Mouse (Mus musculus): ENCODE data around the gene Cyth1.

Gene Cyth1

DNA sequence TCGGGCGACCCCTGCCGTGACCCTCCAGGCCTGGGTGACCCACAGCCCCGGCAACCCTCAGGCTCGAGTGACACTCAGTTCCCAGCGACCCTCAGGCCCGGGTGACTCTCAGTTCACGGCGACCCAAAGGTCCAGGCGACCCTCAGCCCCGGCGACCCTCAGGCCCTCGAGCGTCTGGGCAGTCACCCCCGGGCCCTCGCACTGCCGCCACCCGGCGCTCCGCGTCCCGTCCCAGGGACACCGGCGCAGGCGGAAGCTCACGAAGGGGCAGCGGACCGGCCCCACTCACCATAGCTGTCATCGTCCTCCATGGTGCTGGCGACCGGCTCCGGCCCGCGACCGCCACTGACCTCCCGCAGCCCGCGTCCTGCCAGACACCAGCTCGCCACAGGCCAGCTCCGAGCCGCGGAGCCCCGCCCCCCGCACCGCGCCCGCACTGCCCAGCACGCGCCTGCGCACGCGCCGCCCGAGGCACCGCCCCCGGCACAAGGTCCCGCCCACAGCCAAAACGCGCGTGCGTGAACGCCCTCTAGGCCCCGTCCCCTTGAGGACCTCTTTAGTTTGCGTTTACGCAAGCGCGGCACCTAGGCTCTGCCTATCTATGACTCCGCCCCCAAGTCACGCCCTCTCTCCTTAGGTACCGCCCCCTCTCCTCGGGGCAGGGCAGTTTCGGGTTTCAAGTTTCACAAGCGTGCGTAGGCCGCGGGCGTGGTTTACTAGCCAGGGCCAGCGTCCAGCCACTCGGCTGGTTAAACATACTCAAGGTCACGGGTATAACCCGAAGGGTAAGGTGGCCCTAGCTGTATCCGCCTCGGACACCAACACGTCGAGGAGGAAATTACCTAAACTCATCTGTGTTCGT is at the start of gene Cyth1:
Cyth1 (minus strand) TSS at position 443 of the 862 bp plus-strand sequence.
- peak; percentile 99 for DNase-seq

DNA sequence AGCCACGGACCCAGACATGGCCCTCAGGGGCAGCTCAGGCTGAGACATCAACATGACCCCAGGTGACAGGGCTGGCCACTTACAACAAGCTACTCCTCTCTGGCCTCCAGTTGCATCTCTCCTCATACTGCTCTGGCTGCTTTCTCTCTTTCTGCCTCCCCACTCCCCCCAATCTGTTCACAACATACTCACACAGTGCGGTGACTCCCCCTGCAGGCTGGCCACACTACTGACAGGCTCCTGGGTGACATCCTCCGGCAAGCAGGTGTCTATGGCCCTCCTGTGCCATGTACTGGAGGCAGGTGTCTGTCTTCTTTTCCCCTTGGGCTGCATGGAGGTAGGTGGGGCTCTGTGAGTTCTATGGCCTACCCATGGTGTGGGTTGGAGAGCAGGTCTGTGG is 49.6 kb upstream of the Cyth1 start:
- DNase-seq: peak; percentile 79

DNA sequence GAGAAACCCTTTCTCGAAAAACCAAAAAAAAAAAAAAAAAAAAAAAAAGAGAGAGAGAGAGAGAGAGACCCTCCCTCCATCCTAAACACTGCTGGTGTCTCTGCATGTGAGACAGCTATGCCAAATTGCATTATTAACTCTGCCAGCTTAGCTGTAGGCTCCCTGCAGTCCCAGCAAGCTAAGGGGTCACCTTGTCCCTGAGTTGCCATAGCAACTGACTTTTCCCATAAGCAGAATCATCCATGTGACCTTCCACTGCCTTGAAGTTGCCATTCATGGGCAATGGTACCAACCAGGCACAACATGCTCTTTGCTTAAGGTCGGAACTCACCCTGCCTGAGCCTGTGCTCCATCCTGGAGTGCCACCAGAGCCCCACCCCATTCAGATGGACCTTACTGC is 46.6 kb upstream of the Cyth1 start:
- DNase-seq: no peak

DNA sequence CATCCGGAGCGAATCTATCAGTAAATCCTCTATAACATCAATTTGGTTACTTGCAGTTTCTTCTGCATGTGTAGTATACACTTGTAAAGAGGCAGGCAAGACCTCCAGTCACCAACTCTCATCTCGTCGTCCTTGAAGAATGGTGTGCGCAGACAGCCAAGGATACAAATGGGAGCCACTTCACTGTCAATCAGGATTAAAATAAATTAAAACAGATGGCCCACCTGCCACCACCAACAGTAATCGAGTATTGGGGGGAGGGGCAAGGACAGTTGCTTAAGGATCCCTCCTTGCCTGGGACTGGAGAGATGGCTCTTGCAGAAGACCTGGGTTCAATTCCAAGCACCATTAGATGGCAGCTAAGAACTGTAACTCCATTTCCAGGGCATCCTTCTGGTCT is 44.3 kb upstream of the Cyth1 start:
- DNase-seq: no peak

DNA sequence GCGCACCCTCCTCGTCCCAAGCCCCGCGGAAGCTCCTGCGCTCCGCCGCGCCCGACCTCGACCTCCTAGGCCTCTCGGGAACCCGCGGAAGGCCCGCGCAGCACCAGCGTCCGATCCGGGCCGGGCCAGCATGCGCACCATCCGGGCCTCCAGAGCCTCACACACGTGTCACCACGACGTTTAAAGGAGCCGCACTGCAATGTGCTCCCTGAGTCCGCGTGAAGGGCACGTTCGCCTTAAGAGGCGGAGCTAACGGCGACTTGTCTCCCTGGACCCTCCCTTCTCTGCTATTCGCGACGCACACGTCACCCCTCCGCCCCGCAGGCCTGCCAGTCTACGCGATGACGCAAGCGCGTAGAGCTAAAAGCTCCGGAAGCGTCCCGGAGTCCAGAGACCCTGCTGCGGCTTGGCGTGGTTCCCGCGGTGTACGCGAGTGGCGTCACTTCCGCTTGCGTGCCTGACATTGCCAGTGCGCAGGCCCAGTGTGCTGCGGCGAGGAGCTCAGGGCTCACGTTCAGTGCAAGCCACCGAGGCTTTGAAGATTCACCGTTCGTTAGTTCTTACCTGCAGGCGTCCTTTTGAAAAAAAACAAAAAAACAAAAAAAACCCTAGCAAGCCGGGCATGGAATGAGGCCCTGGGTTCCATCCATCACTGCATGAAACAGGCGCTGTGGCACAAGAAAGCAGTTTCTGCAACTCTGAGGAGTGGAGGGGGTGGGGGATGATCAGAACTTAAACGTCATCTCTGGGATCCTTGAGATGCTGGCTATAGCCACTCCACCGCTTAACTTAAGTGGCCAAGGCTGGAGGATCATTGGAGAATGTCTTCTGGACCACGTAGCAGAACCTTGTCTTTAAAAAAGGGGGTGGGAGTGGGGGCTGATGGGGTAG is 41.9 kb upstream of the Cyth1 start, which contains the start of gene Usp36:
Usp36 (minus strand) TSS at position 246 of the 891 bp plus-strand sequence.
- DNase-seq: peak; percentile 98

DNA sequence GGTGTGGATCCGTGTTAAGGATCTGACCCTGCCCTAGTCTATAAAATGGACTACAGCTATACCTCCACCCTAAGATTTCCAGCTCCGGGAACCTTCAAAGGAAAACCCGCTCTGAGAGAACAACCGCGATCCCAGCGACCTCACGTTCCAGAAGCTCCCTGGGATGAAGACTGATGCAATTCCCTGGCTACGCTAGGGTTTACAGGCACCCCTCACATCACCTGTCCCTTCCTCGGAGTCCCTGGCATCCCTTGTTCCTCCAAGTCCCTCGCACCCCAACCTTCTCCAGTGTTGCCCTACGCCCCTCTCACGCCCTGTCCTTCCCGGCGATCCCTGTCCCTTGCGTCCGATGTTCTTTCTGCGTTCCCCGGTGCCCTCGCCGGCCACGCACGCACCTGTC is 41.2 kb upstream of the Cyth1 start:
- DNase-seq: no peak

DNA sequence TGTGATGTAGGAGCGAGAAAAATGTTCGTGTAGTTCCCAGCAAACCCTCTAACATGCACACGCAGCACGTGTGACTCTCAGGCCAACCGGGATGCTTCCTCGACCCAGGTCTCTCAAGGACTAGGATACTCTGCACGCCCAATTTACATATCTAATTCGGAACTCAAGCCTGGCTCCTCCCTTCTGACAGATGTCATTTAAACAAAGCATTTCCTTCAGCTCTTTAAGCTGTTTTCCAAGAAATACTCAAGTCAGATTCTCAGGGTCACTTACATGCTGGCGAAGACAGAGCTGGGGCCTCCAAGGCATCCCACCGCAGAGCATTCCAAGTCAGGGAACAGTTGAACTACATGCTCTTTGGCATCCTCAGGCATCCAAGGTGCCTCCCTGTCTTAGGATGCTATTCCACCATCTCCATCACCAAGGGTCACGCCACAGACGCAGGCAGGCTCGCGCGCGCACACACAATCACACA is 40.7 kb upstream of the Cyth1 start:
- DNase-seq: no peak

DNA sequence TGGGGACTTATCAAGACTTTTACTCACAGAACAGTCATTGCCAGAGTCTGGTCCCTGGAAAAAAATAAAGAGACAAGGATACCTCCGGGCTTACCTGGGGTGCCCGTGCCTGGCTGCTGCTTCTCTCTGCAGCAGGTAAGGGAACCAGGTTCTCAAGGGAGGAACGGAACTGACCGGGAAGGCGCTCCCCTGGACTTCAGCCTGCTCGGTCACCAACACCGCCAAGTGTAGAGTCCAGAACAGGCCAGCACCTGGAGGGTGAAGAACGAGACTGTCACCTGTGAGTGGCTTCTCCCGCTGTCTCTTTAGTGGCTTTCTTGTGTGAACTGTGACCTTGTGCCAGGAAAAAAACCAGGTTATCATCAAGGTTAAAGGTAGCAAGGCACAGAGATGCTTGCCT is 39.2 kb upstream of the Cyth1 start:
- DNase-seq: no peak

DNA sequence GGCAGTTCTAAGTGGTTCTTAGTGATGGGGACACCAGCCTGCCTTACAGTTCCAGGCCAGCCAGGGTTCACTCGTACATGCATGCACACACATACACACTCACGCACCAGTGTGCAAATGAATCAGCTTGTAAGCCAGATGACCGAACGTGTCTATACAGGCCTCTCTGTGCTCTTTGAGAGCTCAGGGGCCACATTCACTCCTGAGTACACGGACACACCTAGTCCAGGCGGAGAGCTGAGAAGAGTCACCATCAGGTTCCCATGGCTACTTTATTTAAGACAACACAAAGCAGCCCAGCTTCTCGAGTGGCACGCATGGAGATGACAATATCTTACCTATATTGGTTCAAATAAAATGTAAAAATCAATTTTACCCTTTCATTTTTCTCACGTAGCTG is 38.0 kb upstream of the Cyth1 start:
- no peak for DNase-seq

DNA sequence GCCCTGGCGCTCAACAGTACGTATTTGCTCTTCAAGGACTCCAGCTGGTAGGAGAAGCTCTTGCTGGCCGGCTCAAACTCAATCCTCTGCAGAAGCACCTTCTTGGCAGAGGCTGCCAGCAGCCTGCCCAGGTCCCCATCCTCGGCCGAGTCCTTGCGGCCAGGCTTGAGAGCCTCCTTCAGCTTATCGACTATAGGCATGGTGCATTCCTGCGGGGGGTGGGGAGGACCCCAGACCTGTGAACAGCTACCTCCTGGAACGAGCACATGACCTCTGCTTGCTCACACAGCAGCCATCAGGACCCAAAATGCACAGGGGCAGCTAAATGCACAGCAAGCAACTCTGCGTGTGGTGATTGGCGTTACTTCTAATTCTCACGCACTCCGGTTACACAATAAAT is 37.4 kb upstream of the Cyth1 start:
- DNase-seq: no peak

DNA sequence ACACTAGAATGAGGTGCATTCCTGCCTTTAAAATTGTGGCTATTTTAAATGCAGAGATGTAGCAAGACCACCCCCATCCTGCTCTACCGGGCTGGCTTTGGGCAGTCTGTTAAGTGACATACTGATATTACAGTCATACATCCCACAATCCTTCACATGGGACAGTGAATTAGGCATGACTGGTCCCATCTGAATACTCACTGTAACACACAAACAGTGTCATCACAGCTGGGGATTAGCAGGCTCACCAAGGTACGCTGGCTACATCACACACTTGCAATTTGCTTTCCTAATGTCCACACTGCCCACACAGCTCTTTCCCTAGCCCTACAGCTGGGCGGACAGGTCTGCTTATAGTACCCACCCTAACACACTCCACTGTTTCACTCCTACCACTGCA is 31.8 kb upstream of the Cyth1 start:
- no peak for DNase-seq

DNA sequence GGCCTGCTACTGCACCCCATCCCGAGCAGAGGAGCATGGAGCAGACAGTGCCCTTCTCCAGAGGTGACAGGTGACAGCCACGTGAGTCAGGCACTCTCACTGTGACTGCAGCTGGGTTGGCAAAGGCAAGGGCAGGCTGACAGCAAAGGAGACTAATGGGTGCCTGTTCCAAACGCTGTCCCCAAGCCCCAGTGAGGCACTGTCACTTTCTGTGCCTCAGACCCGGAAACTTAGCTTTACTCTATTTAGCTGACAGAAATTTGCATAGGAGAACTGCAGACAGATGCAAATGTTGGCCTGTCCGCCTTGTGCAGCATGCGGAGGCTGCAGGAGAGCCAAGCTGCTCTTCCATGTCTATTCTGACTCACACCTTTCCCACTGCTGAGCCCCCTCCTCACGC is 27.9 kb upstream of the Cyth1 start:
- no peak for DNase-seq

DNA sequence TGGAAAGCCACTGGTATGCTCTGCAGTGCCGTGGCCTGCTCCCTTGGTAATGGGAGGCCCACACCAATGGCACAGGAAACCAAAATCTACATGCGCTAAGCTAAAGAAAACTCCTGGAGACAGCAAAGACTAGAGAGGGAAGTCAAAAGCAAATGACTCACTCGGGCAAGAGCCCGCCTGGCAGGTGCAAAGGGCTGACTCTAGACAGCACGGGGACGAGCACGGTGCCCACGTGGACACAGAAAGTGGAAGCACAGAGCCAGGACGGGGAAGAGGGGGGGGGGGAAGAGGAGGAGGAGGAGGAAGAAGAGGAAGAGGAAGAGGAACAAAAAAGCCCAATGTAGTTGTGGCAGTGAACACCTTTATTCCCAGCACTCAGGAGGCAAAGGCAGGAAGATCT is 26.7 kb upstream of the Cyth1 start:
- DNase-seq: no peak

DNA sequence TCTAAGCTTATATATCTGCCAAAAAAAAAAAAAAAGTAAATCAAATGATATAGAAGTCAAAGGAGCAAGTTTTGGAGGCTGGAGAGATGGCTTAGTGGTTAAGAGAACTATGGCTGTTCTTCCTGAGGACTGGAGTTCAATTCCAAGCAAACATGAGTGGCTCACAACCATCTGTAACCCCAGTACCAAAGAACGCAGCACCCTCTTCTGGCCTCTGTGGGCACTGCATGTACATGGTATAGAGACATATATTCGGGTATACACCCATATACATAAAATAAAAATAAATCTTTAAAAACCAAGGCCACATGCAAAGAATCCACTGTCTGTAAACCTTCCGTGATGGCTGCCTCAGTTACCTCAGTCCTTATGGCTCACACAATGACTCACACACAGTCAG is 21.4 kb upstream of the Cyth1 start:
- peak; percentile 82 for DNase-seq

DNA sequence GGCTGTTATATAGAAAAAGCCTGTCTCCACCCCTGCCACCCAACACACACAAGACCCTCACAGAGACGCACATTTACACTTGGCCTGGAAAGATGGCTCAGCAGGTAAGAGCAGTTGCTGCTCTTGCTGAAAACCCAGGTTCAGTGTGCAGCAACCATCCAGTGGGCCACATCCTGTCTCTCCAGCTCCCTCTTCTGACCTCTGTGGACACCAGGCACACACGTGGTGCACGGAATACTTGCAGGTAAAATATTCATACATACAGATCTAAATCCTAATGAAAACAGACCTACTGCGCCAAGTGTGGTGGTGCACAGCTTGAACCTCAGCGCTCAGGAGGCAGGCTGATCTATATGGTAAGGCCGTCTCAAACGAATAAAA is 18.3 kb upstream of the Cyth1 start:
- no peak for DNase-seq

DNA sequence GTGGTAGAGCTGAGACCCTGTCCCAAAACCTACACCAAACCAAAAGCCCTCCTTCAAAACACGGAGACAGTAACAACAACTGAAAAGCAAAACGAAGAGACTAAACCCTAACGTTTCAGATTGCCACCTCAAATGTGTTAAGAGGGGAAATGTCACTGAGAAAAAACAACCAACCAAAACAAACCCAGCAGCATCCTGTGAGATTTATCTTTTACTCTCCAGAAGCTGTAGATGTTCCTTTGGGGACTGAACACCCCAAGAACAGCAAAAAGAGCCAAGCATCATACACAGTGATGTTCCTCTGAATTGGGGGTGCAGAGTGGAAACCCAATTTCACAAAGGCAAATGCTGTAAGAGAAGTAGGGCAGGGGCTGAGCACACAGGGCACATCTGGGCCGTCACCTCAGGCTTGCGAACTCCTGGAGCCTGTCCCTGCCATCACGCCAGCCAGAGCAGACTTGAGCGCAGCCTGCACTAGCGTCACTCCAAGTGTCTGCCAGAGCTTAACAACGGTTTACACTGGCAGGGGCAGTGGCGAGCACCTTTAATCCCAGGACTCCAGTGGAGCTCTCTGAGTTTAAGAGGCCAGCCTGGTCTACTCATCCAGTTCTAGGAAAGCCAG is 17.8 kb upstream of the Cyth1 start:
- DNase-seq: no peak

DNA sequence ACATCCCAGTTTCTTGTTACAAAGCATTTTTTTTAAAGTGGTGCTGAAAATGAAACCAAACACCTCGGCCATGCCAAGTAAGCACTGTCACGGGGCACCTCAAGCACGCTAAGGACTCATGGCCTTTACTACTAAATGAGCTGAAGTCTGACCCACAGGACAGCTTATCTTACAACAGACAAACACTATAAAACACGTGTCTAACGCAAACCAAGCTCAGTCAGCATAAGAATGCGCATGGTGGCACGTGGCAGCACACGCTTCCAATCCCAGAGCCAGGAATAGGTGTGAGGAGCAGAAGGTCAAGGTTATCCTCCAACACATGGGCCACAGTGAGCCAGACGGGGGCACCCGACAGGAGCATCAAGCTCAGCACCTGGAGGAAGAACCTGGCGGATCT is 17.2 kb upstream of the Cyth1 start:
- no peak for DNase-seq

DNA sequence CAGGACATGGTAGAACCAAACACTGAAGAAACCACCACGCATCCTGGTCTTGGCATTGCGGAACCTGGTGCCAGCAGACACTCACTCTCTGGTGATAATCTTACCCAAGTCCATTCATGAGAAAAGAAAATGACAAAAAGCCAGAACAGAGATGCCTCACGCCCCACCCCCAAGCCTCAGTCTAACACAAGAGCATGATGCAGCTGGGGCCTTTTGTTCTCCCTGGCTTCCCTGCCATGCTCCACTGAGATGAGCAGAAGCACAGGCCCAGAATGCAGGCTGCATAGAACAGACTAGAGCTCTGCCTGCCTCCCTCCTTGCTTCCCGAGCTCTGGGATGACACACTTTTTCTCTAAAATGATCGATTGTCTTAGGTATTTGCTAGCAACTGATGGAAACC is 14.8 kb upstream of the Cyth1 start:
- no peak for DNase-seq

DNA sequence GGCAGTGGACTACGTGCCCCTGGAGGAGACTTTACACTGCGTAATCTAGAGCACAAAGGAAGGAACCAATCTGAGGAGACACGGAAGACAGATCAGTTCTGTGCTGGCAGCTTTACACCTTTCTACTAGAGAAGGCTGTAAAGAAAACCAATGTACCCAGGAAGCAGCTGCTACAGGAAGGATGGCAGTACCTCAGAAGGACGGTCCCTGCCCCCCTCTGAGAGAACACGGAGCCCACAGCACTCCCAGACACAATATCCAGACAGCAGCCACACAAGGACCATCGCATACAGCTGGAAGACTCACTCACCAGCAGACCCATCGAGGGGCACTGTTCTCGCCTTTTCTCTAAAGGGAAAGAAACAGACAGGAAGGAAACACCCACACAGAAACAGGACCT is 11.7 kb upstream of the Cyth1 start:
- DNase-seq: peak; percentile 55

DNA sequence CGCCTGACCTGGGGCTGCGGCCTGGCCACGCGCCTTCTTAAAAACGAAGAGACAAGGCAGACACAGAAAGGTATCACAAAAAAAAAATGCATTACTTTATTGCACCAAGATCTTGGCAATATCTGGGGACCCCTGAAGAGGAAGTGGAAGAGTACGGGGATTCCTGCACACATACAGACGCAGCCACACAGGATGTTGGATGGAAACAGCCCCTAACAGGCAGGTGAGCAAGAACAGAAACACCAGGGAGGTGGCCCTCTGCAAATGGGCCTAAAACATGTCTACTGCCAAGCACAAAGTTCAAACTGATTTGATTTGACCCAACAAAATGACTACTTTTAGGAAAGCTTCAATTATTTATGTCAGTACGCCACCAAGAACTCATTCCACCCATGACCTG is 11.2 kb upstream of the Cyth1 start:
- no peak for DNase-seq

DNA sequence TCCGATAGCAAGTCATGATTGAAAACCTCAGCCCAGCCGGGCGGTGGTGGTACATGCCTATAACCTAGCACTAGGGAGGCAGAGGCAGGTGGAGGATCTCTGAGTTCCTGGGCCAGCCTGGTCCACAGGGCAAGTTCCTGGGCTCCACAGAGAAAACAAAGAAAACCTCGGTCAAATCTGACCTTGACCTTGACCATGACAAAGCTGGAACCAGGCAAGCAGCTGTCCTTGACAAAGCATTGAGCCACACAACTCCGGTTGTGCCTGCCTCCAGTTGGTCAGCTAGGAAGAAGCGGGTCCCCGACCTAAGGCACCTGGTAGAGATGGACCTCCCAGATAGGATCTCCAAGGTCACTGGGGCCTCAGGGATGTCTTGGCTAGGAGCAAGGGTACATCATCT is 8.0 kb upstream of the Cyth1 start:
- DNase-seq: no peak

DNA sequence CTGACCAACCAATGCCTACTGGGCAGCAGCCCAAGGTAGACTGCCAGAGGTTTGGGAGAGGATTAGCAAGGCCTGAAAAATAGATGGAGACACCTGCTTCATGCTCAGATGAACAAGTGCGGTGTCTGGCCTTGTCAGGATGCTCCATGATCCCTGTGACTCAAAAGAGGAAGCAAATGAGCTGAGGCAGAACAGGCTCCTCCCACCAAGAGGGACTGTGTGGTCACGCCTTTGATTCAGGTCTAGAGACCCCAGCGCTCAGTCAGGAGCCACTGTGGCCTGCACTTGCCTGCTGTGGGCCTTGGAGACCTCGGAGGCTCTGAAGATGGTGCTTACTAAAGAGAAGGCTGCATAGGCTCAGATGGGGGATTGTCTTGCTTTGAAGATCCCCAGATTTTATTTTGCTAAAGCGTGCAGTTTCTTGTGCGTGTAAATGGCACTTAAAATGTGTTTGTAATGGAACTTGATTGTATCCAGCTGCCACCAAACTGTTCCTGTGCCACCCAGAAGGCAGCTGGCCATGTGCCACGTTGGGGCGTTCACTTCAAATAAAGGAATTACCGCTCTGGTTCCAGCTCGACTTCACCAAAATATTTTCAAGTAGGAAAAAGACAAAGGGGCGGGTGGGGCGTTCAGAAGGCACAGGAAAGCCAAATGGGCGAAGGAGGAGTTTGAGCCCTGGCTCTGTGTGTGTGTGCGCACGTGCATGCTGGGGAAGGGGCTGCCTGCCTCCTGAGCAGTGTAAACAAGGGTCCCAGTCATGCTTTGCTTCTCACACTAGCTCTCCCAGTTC is 6.0 kb upstream of the Cyth1 start:
- no peak for DNase-seq
